Mouse (Mus musculus) thymus, adult 2 months (tissue): Measurements from ENCODE around the gene Acmsd. TPM values are rescaled to one million over a fixed set of nuclear protein-coding genes. Genes with fewer than 3 reads are reported as not detected.

Source experiments
- DNase-seq: peaks from one replicate; pipeline ENCODE4 v3.0.0; 2021
- H3K27ac ChIP-seq: fragments of 200-500 bp; 2 replicates; pipeline ENCODE4 v1.5.1; 2012; ENCODE audit warnings: low read length, control low read depth; ENCODE audit not compliant: control insufficient read depth, insufficient read depth
- H3K27me3 ChIP-seq: fragments of 200-500 bp; 2 replicates; pipeline ENCODE4 v1.6.1; 2012; ENCODE audit warnings: mild to moderate bottlenecking, low read length, moderate library complexity, mixed read lengths; ENCODE audit not compliant: control insufficient read depth, insufficient read depth
- H3K36me3 ChIP-seq: fragments of 200-500 bp; 2 replicates; pipeline ENCODE4 v1.6.1; 2012; ENCODE audit warnings: mild to moderate bottlenecking, low read length, moderate library complexity; ENCODE audit not compliant: control insufficient read depth, insufficient read depth
- H3K4me1 ChIP-seq: fragments of 200-500 bp; replicated peaks from 2 replicates; pipeline ENCODE4 v1.6.1; 2012; ENCODE audit warnings: low read length; ENCODE audit not compliant: control insufficient read depth, insufficient read depth
- H3K4me3 ChIP-seq: fragments of 200-500 bp; 2 replicates; pipeline ENCODE4 v1.5.1; 2012; ENCODE audit warnings: mild to moderate bottlenecking, low read length, control low read depth, moderate library complexity; ENCODE audit not compliant: control insufficient read depth, insufficient read depth
- CTCF ChIP-seq: fragments of 200-500 bp; IDR thresholded peaks from 2 replicates; pipeline ENCODE4 v1.5.1; 2012; ENCODE audit warnings: mild to moderate bottlenecking, control low read depth, low read length, moderate library complexity, borderline replicate concordance; ENCODE audit not compliant: control insufficient read depth, poor library complexity, insufficient read depth; ENCODE audit errors: extremely low read depth
- POLR2A ChIP-seq: fragments of 200-500 bp; IDR thresholded peaks from 2 replicates; pipeline ENCODE4 v1.6.1; 2012; ENCODE audit warnings: mild to moderate bottlenecking, low read length, control low read depth, moderate library complexity; ENCODE audit not compliant: control insufficient read depth, poor library complexity, insufficient read depth; ENCODE audit errors: extremely low read depth
- WGBS: fragments of 180-500 bp; shearing (Covaris S2); methylation state at CpG from one replicate; pipeline ENCODE4 v1.1.7; 2018; 5-methylcytosine and 5-hydroxymethylcytosine counted together
- polyA plus RNA-seq: library from polyadenylated mRNA; depleted of rRNA; stranded (reverse); fragments of >200 nt; gene quantifications from 2 replicates; pipeline ENCODE4 v1.2.3, GENCODE M21; 2012; rRNA removed

Acmsd gene
- polyA plus RNA-seq = 0.03 TPM in 1 of 2 replicates, not detected in the other

DNA sequence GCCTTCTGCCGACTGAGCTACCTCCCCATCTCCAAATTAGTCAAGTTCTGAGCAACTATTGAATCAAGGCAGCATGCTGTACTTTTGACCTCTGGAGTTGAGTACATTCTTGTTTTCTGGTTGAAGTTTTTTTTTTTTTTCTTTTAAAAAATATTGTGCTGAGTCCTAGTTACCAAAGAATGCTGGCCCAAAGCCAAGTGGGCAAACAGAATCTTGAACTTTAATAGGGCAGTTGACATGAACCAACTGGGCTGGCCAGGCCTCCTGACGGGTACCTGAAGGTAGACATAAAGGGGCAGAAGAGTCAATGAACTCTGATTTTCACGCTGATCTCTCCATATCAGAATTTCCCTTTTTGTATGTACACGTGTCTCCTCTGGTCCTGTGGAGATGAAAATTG is at the start of gene Acmsd:
Acmsd (plus strand) TSS at position 318 of the 400 bp plus-strand sequence.
- Histone ChIP-seq H3K36me3 (no peaks in the 10 kb centered on the region), H3K4me1 (no peaks in the 10 kb centered on the region), H3K27ac (no peak within 1 kb of the TSS), H3K4me3 (no peak within 1 kb of the TSS), H3K27me3 (no peaks in the 10 kb centered on the region)
- WGBS = 99% methylated on average over 4 of the region's 4 CpGs
- TF ChIP-seq CTCF = no peak
- TF ChIP-seq POLR2A = no peak
- DNase-seq = no peak

DNA sequence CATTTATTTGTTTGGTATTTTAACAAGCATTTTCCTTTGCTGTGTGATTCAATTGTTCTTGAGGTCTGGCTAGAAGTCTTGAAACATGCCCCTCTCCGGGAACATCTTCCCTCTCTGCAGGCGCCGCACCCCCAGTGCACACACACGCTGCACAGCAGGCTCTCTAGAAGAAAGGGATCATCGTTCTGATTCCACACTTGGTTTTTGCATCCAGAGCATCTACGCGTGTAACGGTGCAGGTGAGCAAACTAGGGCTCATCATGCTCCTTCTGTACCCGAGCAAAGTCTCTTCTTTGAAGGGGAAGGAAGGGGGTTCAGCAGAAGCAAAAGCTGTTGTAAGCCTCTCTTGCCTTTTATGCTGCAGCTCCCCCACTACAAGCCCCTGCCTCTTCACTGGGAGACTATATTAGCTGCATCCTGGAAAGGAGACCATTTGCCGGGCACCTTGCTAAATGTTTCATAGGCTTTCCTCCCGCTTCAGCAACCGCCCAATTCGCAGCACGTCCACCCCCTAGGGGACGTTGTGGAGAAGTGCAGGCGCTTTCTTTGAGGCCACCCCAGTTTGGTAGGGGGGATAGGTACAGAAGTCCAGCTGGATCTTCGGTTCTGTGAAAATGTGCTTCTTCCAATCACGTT is 49.6 kb upstream of the Acmsd start, which contains the start of gene Tmem163:
Tmem163 (minus strand) TSS at position 51 of the 636 bp plus-strand sequence.
- 30% methylated on average over 18 of the region's 18 CpGs for WGBS
- no peak within 1 kb of the TSS for H3K4me3 ChIP-seq
- H3K4me1 ChIP-seq = peaks cover 13% of the 10 kb centered on the region
- H3K36me3 ChIP-seq = no peaks in the 10 kb centered on the region
- peak; percentile 63 for DNase-seq
- peaks cover 14% of the 10 kb centered on the region; the same call in 1 of the 2 replicates for H3K27me3 ChIP-seq
- peak; percentile 66; the same call in 1 of the 2 replicates for TF ChIP-seq CTCF
- no peak for TF ChIP-seq POLR2A
- no peak within 1 kb of the TSS for H3K27ac ChIP-seq

DNA sequence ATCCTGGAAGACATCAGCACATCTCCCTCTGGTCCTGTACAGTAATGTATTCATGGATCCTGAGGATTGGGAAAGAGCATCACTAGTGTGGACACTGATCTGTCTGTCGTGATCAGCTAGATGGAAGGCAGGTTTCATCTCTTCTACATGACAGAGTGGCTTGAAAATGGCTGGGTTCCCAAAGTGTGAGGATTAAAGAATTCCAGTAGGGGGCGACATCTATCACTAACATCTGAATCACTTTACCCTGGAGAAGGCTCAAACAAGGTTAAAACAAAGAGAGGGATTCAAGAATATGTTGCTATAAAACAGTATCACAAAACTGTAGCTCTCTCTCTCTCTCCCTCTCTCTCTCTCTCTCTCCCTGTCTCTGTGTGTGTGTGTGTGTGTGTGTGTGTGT is 32.7 kb upstream of the Acmsd start:
- TF ChIP-seq CTCF (no peak), POLR2A (no peak)
- H3K4me1 ChIP-seq = no peaks in the 10 kb centered on the region
- H3K27me3 ChIP-seq = no peaks in the 10 kb centered on the region
- 27% methylated on average over 2 of the region's 2 CpGs for WGBS
- H3K36me3 ChIP-seq = no peaks in the 10 kb centered on the region
- no peak for DNase-seq
- H3K27ac ChIP-seq = no peak overlapping the region
- no peak overlapping the region for H3K4me3 ChIP-seq

DNA sequence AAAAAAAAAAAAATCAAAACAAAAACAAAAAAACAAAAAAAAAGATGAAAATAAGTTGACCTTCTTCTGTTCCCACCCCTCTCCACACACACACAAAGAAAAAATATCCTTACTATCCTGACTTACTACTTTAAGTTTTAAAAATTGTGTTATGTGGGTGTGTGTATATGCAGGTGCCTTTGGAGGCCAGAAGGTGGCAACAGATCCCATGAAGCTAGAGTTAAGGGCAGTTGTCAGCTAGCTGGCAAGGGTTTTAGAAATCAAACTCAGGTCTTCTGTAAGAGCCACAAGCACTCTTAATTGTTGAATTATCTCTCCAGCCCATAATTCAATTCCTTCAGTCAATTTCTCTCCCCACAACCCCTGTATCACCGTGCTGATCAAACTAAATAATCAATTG is 27.0 kb upstream of the Acmsd start:
- Histone ChIP-seq H3K36me3 (no peaks in the 10 kb centered on the region), H3K4me1 (no peaks in the 10 kb centered on the region), H3K27ac (no peak overlapping the region), H3K4me3 (no peak overlapping the region), H3K27me3 (no peaks in the 10 kb centered on the region)
- TF ChIP-seq POLR2A = no peak
- TF ChIP-seq CTCF = no peak
- 88% methylated on average over 1 of the region's 1 CpGs for WGBS
- DNase-seq = no peak

DNA sequence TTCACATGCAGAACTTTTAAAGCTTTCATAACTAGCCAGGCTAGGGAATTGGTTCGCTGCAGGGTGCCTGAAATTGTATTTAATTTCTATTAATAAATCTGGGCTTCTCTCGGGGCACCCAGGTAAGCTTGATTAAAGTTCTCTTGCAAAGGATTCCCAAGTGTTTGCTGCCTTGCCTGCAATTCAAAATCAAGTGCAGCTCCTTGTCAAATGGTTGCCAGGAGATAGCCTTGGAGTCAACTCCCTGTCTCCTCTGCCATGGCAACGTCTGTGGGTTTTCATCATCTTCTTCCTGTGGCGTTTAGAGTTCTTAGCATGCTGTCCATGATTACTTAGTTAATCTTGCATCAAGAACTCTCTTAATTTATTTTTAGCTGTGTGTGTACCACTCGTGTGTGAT is 22.9 kb upstream of the Acmsd start:
- Histone ChIP-seq H3K27ac (no peak overlapping the region), H3K4me3 (no peak overlapping the region), H3K27me3 (no peaks in the 10 kb centered on the region), H3K36me3 (no peaks in the 10 kb centered on the region), H3K4me1 (no peaks in the 10 kb centered on the region)
- 75% methylated on average over 5 of the region's 5 CpGs for WGBS
- DNase-seq = no peak
- TF ChIP-seq CTCF = no peak
- TF ChIP-seq POLR2A = no peak

DNA sequence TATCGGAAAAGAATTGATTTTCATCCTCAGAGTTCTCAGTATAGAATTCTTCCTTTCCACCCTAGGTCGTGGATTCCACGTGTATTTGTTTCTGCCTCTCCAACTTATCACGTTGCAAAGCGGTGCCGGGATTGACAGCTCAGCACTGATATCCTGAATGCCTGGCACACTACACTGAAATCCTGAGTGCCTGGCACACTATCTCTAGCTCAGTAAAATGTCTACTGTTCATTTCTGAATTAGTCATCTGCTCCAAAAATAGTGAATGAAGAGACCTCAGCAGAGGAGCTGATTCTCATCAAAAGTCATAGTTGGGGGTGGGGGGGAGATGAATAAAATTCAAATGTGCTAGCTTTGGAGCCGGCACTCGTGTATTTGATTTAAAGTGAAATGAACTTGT is 12.8 kb upstream of the Acmsd start:
- Histone ChIP-seq H3K27ac (no peak overlapping the region), H3K36me3 (no peaks in the 10 kb centered on the region), H3K4me1 (no peaks in the 10 kb centered on the region), H3K27me3 (no peaks in the 10 kb centered on the region), H3K4me3 (no peak overlapping the region)
- WGBS = 93% methylated on average over 8 of the region's 8 CpGs
- no peak for TF ChIP-seq CTCF
- TF ChIP-seq POLR2A = no peak
- no peak for DNase-seq
